Mouse (Mus musculus) NIH3T3 (cell line): ENCODE results near the gene Scyl2.
"Not testable (repeated sequence)": the region's sequence is repeated elsewhere in the genome, so short reads cannot be mapped to it uniquely, and the experiment has no call there.

ENCODE experiments used
- DNase-seq: peaks from one replicate; pipeline ENCODE4 v3.0.0-alpha.2; 2012; ENCODE audit warnings: low read depth

Gene Scyl2

GRCm38 (mm10) chr10:89679448-89679847 lies 6.6 kb downstream of the Scyl2 start:
- no peak for DNase-seq

- DNase-seq, result no peak
These were observed 8.0 kb downstream of the Scyl2 start for GRCm38 (mm10) chr10:89678054-89678453.

GRCm38 (mm10) chr10:89676609-89677008 lies 9.5 kb downstream of the Scyl2 start:
- DNase-seq, result no peak

- DNase-seq, result not testable (repeated sequence)
These were observed 15.7 kb downstream of the Scyl2 start for GRCm38 (mm10) chr10:89670371-89670770.

GRCm38 (mm10) chr10:89667571-89667970 lies 18.5 kb downstream of the Scyl2 start:
- no peak for DNase-seq

GRCm38 (mm10) chr10:89665679-89666078 lies 20.4 kb downstream of the Scyl2 start:
- no peak for DNase-seq

GRCm38 (mm10) chr10:89664977-89665645 lies 21.0 kb downstream of the Scyl2 start:
- no peak for DNase-seq

- DNase-seq, result no peak
These were observed 29.7 kb downstream of the Scyl2 start for GRCm38 (mm10) chr10:89656366-89656765.

GRCm38 (mm10) chr10:89652912-89653311 lies 33.2 kb downstream of the Scyl2 start:
- DNase-seq, result no peak

- no peak for DNase-seq
These were observed 34.4 kb downstream of the Scyl2 start for GRCm38 (mm10) chr10:89651691-89652090.

- DNase-seq, result no peak
These were observed 39.2 kb downstream of the Scyl2 start for GRCm38 (mm10) chr10:89646918-89647317.

GRCm38 (mm10) chr10:89637001-89637400 lies 49.1 kb downstream of the Scyl2 start:
- no peak for DNase-seq

- DNase-seq, result peak; percentile 55
These were observed 51.1 kb downstream of the Scyl2 start for GRCm38 (mm10) chr10:89635018-89635417.

- DNase-seq, result no peak
These were observed 52.2 kb downstream of the Scyl2 start for GRCm38 (mm10) chr10:89633736-89634426.

GRCm38 (mm10) chr10:89633121-89633520 lies 53.0 kb downstream of the Scyl2 start:
- DNase-seq, result no peak

- no peak for DNase-seq
These were observed 54.3 kb downstream of the Scyl2 start for GRCm38 (mm10) chr10:89631831-89632230.

GRCm38 (mm10) chr10:89630564-89630963 lies 55.5 kb downstream of the Scyl2 start:
- no peak for DNase-seq

GRCm38 (mm10) chr10:89630052-89630451 lies 56.0 kb downstream of the Scyl2 start:
- DNase-seq, result peak; percentile 94

GRCm38 (mm10) chr10:89626714-89627113 lies 59.4 kb downstream of the Scyl2 start:
- DNase-seq, result no peak

GRCm38 (mm10) chr10:89624196-89624595 lies 61.9 kb downstream of the Scyl2 start:
- no peak for DNase-seq

- no peak for DNase-seq
These were observed 65.0 kb downstream of the Scyl2 start, which contains the start of gene Slc17a8 for GRCm38 (mm10) chr10:89621129-89621528. Gene Slc17a8, minus strand, starts transcription at chr10:89621253.

GRCm38 (mm10) chr10:89599311-89599710 lies 86.8 kb downstream of the Scyl2 start:
- DNase-seq, result peak; percentile 94

- no peak for DNase-seq
These were observed 88.8 kb downstream of the Scyl2 start for GRCm38 (mm10) chr10:89597275-89597674.

GRCm38 (mm10) chr10:89595935-89596334 lies 90.2 kb downstream of the Scyl2 start:
- DNase-seq, result no peak
